Mouse (Mus musculus): ENCODE data around the gene Chd2. TPM values are rescaled to one million over a fixed set of nuclear protein-coding genes. Genes with fewer than 3 reads are reported as not detected.
"Not testable (repeated sequence)": the region's sequence is repeated elsewhere in the genome, so short reads cannot be mapped to it uniquely, and the experiment has no call there.

Chd2 gene
- polyA plus RNA-seq, 1 experiment, result 5.8 TPM

- Histone ChIP-seq H3K27me3 (ENCODE audit: control insufficient read depth, insufficient read depth, insufficient read length) (no peaks in the 10 kb centered on the region), H3K36me3 (ENCODE audit: control insufficient read depth, insufficient read depth) (peaks cover 29% of the 10 kb centered on the region), H3K4me3 (ENCODE audit: insufficient read depth, poor library complexity, severe bottlenecking) (no peak overlapping the region), H3ac (ENCODE audit: control insufficient read depth, insufficient read length, low read depth) (no peak overlapping the region), H3K79me3 (ENCODE audit: low read depth) (peaks cover 90% of the 10 kb centered on the region), H3K79me2 (ENCODE audit: control insufficient read depth, insufficient read depth) (peaks cover 100% of the 10 kb centered on the region)
- TF ChIP-seq FOSL1 (IDR thresholded peaks at IDR 0.05; ENCODE audit: insufficient read depth, low read length, poor library complexity, severe bottlenecking) (no peak), MYOD1 (IDR thresholded peaks at IDR 0.05; ENCODE audit: control insufficient read depth, insufficient read length, low read depth) (no peak), MAX (IDR thresholded peaks at IDR 0.05) (no peak), USF1 (IDR thresholded peaks at IDR 0.05; ENCODE audit: low read depth) (no peak), CEBPB (IDR thresholded peaks at IDR 0.05; ENCODE audit: low read depth) (no peak), MYOG (IDR thresholded peaks at IDR 0.05; ENCODE audit: control insufficient read depth, extremely low read depth, insufficient read length) (no peak)
Measured at GRCm38 (mm10) chr7:73531506-73532093, 10.0 kb downstream of the Chd2 start.

GRCm38 (mm10) chr7:73530846-73531245, 10.8 kb downstream of the Chd2 start:
- no peak for TF ChIP-seq MYOD1 (IDR thresholded peaks at IDR 0.05; ENCODE audit: control insufficient read depth, insufficient read length, low read depth)
- TF ChIP-seq MAX (IDR thresholded peaks at IDR 0.05), result no peak
- TF ChIP-seq CEBPB (IDR thresholded peaks at IDR 0.05; ENCODE audit: low read depth), result no peak
- no peak for TF ChIP-seq MYOG (IDR thresholded peaks at IDR 0.05; ENCODE audit: control insufficient read depth, extremely low read depth, insufficient read length)
- no peak for TF ChIP-seq FOSL1 (IDR thresholded peaks at IDR 0.05; ENCODE audit: insufficient read depth, low read length, poor library complexity, severe bottlenecking)
- no peak for TF ChIP-seq CTCF (IDR thresholded peaks at IDR 0.05; ENCODE audit: control insufficient read depth, insufficient read depth, insufficient read length)
- no peak for TF ChIP-seq USF1 (IDR thresholded peaks at IDR 0.05; ENCODE audit: low read depth)
- Histone ChIP-seq H3K27me3 (ENCODE audit: control insufficient read depth, insufficient read depth, insufficient read length) (no peaks in the 10 kb centered on the region), H3K4me3 (ENCODE audit: insufficient read depth, poor library complexity, severe bottlenecking) (no peak overlapping the region), H3ac (ENCODE audit: control insufficient read depth, insufficient read length, low read depth) (no peak overlapping the region), H3K79me2 (ENCODE audit: control insufficient read depth, insufficient read depth) (peaks cover 97% of the 10 kb centered on the region), H3K79me3 (ENCODE audit: low read depth) (peaks cover 83% of the 10 kb centered on the region), H3K36me3 (ENCODE audit: control insufficient read depth, insufficient read depth) (peaks cover 29% of the 10 kb centered on the region)

- Histone ChIP-seq H3K36me3 (ENCODE audit: control insufficient read depth, insufficient read depth) (peaks cover 26% of the 10 kb centered on the region), H3K79me3 (ENCODE audit: low read depth) (peaks cover 77% of the 10 kb centered on the region), H3ac (ENCODE audit: control insufficient read depth, insufficient read length, low read depth) (no peak overlapping the region), H3K4me3 (ENCODE audit: insufficient read depth, poor library complexity, severe bottlenecking) (no peak overlapping the region), H3K79me2 (ENCODE audit: control insufficient read depth, insufficient read depth) (peaks cover 97% of the 10 kb centered on the region), H3K27me3 (ENCODE audit: control insufficient read depth, insufficient read depth, insufficient read length) (no peaks in the 10 kb centered on the region)
- no peak for TF ChIP-seq CEBPB (IDR thresholded peaks at IDR 0.05; ENCODE audit: low read depth)
- TF ChIP-seq CTCF (IDR thresholded peaks at IDR 0.05; ENCODE audit: control insufficient read depth, insufficient read depth, insufficient read length), result no peak
- TF ChIP-seq MYOD1 (IDR thresholded peaks at IDR 0.05; ENCODE audit: control insufficient read depth, insufficient read length, low read depth), result no peak
- no peak for TF ChIP-seq MYOG (IDR thresholded peaks at IDR 0.05; ENCODE audit: control insufficient read depth, extremely low read depth, insufficient read length)
- no peak for TF ChIP-seq USF1 (IDR thresholded peaks at IDR 0.05; ENCODE audit: low read depth)
- no peak for TF ChIP-seq MAX (IDR thresholded peaks at IDR 0.05)
- TF ChIP-seq FOSL1 (IDR thresholded peaks at IDR 0.05; ENCODE audit: insufficient read depth, low read length, poor library complexity, severe bottlenecking), result no peak
Measured at GRCm38 (mm10) chr7:73530164-73530563, 11.5 kb downstream of the Chd2 start.

- peaks cover 75% of the 10 kb centered on the region for H3K79me3 ChIP-seq (ENCODE audit: low read depth)
- TF ChIP-seq MYOD1 (IDR thresholded peaks at IDR 0.05; ENCODE audit: control insufficient read depth, insufficient read length, low read depth), result no peak
- TF ChIP-seq CTCF (IDR thresholded peaks at IDR 0.05; ENCODE audit: control insufficient read depth, insufficient read depth, insufficient read length), result no peak
- no peak for TF ChIP-seq FOSL1 (IDR thresholded peaks at IDR 0.05; ENCODE audit: insufficient read depth, low read length, poor library complexity, severe bottlenecking)
- TF ChIP-seq MYOG (IDR thresholded peaks at IDR 0.05; ENCODE audit: control insufficient read depth, extremely low read depth, insufficient read length), result no peak
- no peak for TF ChIP-seq CEBPB (IDR thresholded peaks at IDR 0.05; ENCODE audit: low read depth)
- no peak for TF ChIP-seq USF1 (IDR thresholded peaks at IDR 0.05; ENCODE audit: low read depth)
- no peak overlapping the region for H3K4me3 ChIP-seq (ENCODE audit: insufficient read depth, poor library complexity, severe bottlenecking)
- H3ac ChIP-seq (ENCODE audit: control insufficient read depth, insufficient read length, low read depth), result no peak overlapping the region
- H3K79me2 ChIP-seq (ENCODE audit: control insufficient read depth, insufficient read depth), result peaks cover 97% of the 10 kb centered on the region
- H3K27me3 ChIP-seq (ENCODE audit: control insufficient read depth, insufficient read depth, insufficient read length), result no peaks in the 10 kb centered on the region
- peaks cover 28% of the 10 kb centered on the region for H3K36me3 ChIP-seq (ENCODE audit: control insufficient read depth, insufficient read depth)
Measured at GRCm38 (mm10) chr7:73529261-73529660, 12.4 kb downstream of the Chd2 start.

- H3K79me3 ChIP-seq (ENCODE audit: low read depth), result peaks cover 74% of the 10 kb centered on the region
- not testable (repeated sequence) for H3ac ChIP-seq (ENCODE audit: control insufficient read depth, insufficient read length, low read depth); H3K4me3 ChIP-seq (ENCODE audit: insufficient read depth, poor library complexity, severe bottlenecking); H3K27me3 ChIP-seq (ENCODE audit: control insufficient read depth, insufficient read depth, insufficient read length)
- H3K79me2 ChIP-seq (ENCODE audit: control insufficient read depth, insufficient read depth), result peaks cover 97% of the 10 kb centered on the region
- H3K36me3 ChIP-seq (ENCODE audit: control insufficient read depth, insufficient read depth), result peaks cover 30% of the 10 kb centered on the region
Measured at GRCm38 (mm10) chr7:73528377-73528894, 13.2 kb downstream of the Chd2 start.

GRCm38 (mm10) chr7:73527225-73527624, 14.4 kb downstream of the Chd2 start:
- Histone ChIP-seq H3K4me3 (ENCODE audit: insufficient read depth, poor library complexity, severe bottlenecking) (no peak overlapping the region), H3K79me2 (ENCODE audit: control insufficient read depth, insufficient read depth) (peaks cover 97% of the 10 kb centered on the region), H3K27me3 (ENCODE audit: control insufficient read depth, insufficient read depth, insufficient read length) (no peaks in the 10 kb centered on the region), H3K36me3 (ENCODE audit: control insufficient read depth, insufficient read depth) (peaks cover 37% of the 10 kb centered on the region), H3K79me3 (ENCODE audit: low read depth) (peaks cover 73% of the 10 kb centered on the region), H3ac (ENCODE audit: control insufficient read depth, insufficient read length, low read depth) (no peak overlapping the region)
- TF ChIP-seq CTCF (IDR thresholded peaks at IDR 0.05; ENCODE audit: control insufficient read depth, insufficient read depth, insufficient read length), result no peak
- TF ChIP-seq MAX (IDR thresholded peaks at IDR 0.05), result no peak
- TF ChIP-seq USF1 (IDR thresholded peaks at IDR 0.05; ENCODE audit: low read depth), result no peak
- no peak for TF ChIP-seq MYOG (IDR thresholded peaks at IDR 0.05; ENCODE audit: control insufficient read depth, extremely low read depth, insufficient read length)
- no peak for TF ChIP-seq FOSL1 (IDR thresholded peaks at IDR 0.05; ENCODE audit: insufficient read depth, low read length, poor library complexity, severe bottlenecking)
- TF ChIP-seq CEBPB (IDR thresholded peaks at IDR 0.05; ENCODE audit: low read depth), result no peak
- no peak for TF ChIP-seq MYOD1 (IDR thresholded peaks at IDR 0.05; ENCODE audit: control insufficient read depth, insufficient read length, low read depth)
